Mouse (Mus musculus) heart, postnatal 0 days (tissue): Measurements from ENCODE around the gene Tk1. TPM values are rescaled to one million over a fixed set of nuclear protein-coding genes. Genes with fewer than 3 reads are reported as not detected.
A peak's percentile ranks its signal among the peaks of the same experiment; 100 is the strongest.

Experiments used
- ATAC-seq: fragments of 200-750 bp; cut with Nextera tagmentation; 2 replicates; pipeline ENCODE4 v1.8.0; 2017; ENCODE audit warnings: low read depth, moderate number of reproducible peaks, moderate library complexity; ENCODE audit not compliant: insufficient read depth
- DNase-seq: peaks from one replicate; pipeline ENCODE4 v3.0.0-alpha.2; 2016; ENCODE audit warnings: low spot score
- H3K27ac ChIP-seq: fragments of 300-500 bp; sonication (generic); 2 replicates; pipeline ENCODE4 v1.5.1; 2014; ENCODE audit warnings: low read depth, mild to moderate bottlenecking
- H3K27me3 ChIP-seq: fragments of 300-500 bp; sonication (generic); 2 replicates; pipeline ENCODE4 v1.6.1; 2014; ENCODE audit warnings: low read length, mixed read lengths; ENCODE audit not compliant: control insufficient read depth, insufficient read depth
- H3K36me3 ChIP-seq: fragments of 300-500 bp; sonication (generic); replicated peaks from 2 replicates; pipeline ENCODE4 v1.6.1; 2014; ENCODE audit warnings: low read length, mixed read lengths; ENCODE audit not compliant: control insufficient read depth, insufficient read depth
- H3K4me1 ChIP-seq: fragments of 300-500 bp; sonication (generic); 2 replicates; pipeline ENCODE4 v1.6.1; 2014; ENCODE audit warnings: antibody characterized with exemption; ENCODE audit not compliant: control insufficient read depth, insufficient read depth
- H3K4me2 ChIP-seq: fragments of 300-500 bp; sonication (generic); 2 replicates; pipeline ENCODE4 v1.6.1; 2014; ENCODE audit warnings: low read depth, mild to moderate bottlenecking, low read length, moderate library complexity
- H3K4me3 ChIP-seq: fragments of 300-500 bp; sonication (generic); 2 replicates; pipeline ENCODE4 v1.5.1; 2014; ENCODE audit warnings: low read depth, low read length
- H3K9ac ChIP-seq: fragments of 300-500 bp; sonication (generic); replicated peaks from 2 replicates; pipeline ENCODE4 v1.6.1; 2014; ENCODE audit warnings: low read depth, low read length, mixed read lengths
- H3K9me3 ChIP-seq: fragments of 300-500 bp; sonication (generic); replicated peaks from 2 replicates; pipeline ENCODE4 v1.6.1; 2016; ENCODE audit warnings: low read length; ENCODE audit not compliant: control insufficient read depth
- CTCF ChIP-seq: IDR thresholded peaks from 2 replicates; pipeline ENCODE4 v1.5.1; 2016; ENCODE audit warnings: antibody characterized with exemption, control low read depth, low read depth
- EP300 ChIP-seq: IDR thresholded peaks from 2 replicates; pipeline ENCODE4 v1.6.1; 2016; ENCODE audit warnings: antibody characterized with exemption, low read depth
- WGBS: fragments of 180-500 bp; shearing (Covaris S2); extraction: QIAGEN DNeasy Blood & Tissue Kit; methylation state at CpG from one replicate; pipeline ENCODE4 v1.1.7; 2014; 5-methylcytosine and 5-hydroxymethylcytosine counted together
- polyA plus RNA-seq: library from polyadenylated mRNA; unstranded; fragments of >200 nt; fragmentation: Nextera tagmentation; extraction: Ambion mirVana; gene quantifications from 2 replicates; pipeline ENCODE4 v1.2.1, GENCODE M21; 2015
- total RNA-seq: library from RNA; depleted of rRNA; stranded (reverse); fragments of >200 nt; gene quantifications from 2 replicates; pipeline ENCODE4 v1.2.3, GENCODE M21; 2014; ENCODE audit warnings: low replicate concordance

Gene Tk1
- total and polyA plus RNA-seq, 2 experiments from 2014 or later, result 41.4 to 103 TPM

DNA sequence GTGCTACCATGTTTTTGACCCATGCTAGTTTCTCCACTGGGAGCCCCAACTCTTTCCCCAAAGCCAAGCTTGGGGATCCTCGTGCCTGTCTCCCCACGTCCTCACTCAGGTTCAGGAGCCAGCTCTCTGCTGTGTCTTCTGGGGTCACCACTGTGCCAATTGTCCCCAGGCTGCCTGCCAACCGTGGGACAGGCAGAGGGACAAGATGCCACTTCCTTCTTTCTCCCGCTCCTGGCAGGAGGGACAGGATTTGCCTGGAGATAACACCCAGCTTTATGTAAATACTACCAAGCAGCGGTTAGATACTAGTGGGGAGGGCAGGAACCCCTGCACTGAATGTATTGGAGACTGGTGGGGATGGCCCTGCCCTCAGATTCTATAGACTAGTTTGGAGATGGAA is 12.0 kb downstream of the Tk1 start:
- Histone ChIP-seq H3K9me3 (no peaks in the 10 kb centered on the region), H3K4me1 (peaks cover 31% of the 10 kb centered on the region), H3K9ac (no peak overlapping the region), H3K4me3 (no peak overlapping the region), H3K27ac (peak overlapping the region; percentile 64), H3K4me2 (no peak overlapping the region), H3K27me3 (no peaks in the 10 kb centered on the region), H3K36me3 (peaks cover 47% of the 10 kb centered on the region)
- ATAC-seq (no peak), DNase-seq (no peak)
- TF ChIP-seq CTCF, result no peak
- no peak for TF ChIP-seq EP300
- WGBS, result 31% methylated on average over 5 of the region's 5 CpGs

DNA sequence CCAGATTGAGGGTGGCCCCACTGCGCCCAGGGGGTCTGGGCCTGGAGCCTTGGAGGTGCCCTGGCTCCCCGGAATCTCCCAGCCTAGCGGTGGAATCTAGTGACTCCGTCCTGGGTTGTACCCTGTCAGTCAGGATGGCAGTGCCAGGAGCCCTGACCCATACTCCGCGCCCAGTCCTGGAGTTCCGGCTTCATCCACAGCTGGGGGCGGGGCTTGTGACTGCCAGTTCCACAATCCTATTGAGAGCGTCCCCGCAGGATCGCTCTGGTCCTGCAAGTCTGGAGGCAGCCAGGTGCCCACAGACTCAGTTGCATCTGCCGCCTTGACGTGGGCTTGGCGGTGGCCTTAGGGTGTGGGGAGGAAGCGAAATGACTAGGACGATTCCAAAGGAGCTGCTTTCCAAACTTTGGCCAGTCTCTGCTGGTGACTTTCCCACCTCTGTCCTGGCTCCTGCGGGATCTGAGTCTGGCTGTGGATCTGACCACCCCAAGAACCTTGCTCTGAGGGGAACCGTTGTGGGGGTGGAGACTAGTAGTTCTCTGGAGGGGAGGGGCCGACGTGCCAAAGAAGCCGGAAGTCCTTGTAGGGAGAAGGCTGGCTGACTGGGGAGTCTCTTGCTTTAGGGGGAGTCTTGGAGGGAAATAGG is 15.4 kb downstream of the Tk1 start:
- under 1% methylated on average over 21 of the region's 21 CpGs for WGBS
- peak; percentile 89 for DNase-seq
- no peaks in the 10 kb centered on the region for H3K27me3 ChIP-seq
- H3K27ac ChIP-seq, result peak overlapping the region; percentile 83
- H3K4me3 ChIP-seq, result peak overlapping the region; percentile 97
- peak; percentile 89 for ATAC-seq
- H3K9ac ChIP-seq, result peak overlapping the region; percentile 83
- peak overlapping the region; percentile 100 for H3K4me2 ChIP-seq
- peaks cover 24% of the 10 kb centered on the region for H3K4me1 ChIP-seq
- H3K9me3 ChIP-seq, result no peaks in the 10 kb centered on the region
- TF ChIP-seq CTCF (peak; percentile 53), EP300 (no peak)
- H3K36me3 ChIP-seq, result peaks cover 31% of the 10 kb centered on the region

DNA sequence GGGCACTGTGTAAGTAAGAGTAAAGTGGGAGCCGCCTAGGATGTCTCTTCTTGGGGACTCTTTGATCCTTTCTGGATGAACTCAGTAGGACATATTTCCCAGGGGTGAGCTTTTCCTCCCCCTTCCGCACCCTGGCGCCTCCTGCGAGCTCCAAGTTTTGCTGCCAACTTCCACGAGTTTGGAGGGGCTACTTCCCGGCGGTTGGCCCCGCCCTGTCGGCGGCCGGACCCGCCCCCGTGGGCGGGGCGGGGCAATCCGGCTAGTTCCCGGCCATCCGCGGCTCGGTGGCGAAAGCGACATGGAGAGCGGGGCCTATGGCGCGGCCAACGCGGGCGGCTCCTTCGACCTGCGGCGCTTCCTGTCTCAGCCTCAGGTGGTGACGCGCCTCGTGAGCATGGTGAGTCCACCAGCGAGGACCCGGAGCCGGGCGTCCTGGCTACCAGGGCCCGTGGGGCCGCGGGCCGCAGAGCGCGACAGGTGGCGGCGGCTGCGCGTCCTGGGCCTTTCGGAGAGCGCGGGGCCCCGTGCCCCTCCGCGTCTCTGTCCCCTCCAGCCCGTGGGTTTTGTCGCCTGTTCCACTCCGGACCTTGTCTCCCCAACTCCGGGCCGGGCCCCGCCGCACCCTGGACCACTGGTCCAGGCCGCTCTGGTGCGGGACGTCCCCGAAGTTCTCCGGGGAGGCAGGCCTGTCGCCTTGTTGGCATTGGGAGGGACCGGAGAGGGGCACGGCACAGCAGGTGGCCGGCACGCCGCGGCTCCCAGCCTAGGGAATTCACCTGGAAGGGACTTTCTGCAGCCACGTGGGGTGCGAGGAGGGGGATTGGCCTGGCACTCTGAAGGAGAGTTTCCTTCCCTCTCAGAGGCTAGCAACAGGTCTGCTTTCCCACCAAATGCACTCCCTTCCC is 16.2 kb downstream of the Tk1 start, which contains the start of the genes Gm20708 and Syngr2:
Gene Gm20708, plus strand, starts transcription at position 262 of the 905 bp plus-strand sequence.
Gene Syngr2, plus strand, starts transcription at position 262 of the 905 bp plus-strand sequence.
- H3K4me3 ChIP-seq, result peak within 1 kb of the TSS; percentile 97
- H3K9ac ChIP-seq, result peak within 1 kb of the TSS; percentile 83
- H3K4me2 ChIP-seq, result peak within 1 kb of the TSS; percentile 100
- ATAC-seq (peak; percentile 80), DNase-seq (peak; percentile 67)
- peak within 1 kb of the TSS; percentile 83 for H3K27ac ChIP-seq
- H3K27me3 ChIP-seq, result no peaks in the 10 kb centered on the region
- under 1% methylated on average over 75 of the region's 75 CpGs for whole genome bisulfite sequencing
- TF ChIP-seq CTCF, result no peak
- TF ChIP-seq EP300, result no peak
- no peaks in the 10 kb centered on the region for H3K9me3 ChIP-seq
- peaks cover 25% of the 10 kb centered on the region for H3K36me3 ChIP-seq
- peaks cover 23% of the 10 kb centered on the region for H3K4me1 ChIP-seq

DNA sequence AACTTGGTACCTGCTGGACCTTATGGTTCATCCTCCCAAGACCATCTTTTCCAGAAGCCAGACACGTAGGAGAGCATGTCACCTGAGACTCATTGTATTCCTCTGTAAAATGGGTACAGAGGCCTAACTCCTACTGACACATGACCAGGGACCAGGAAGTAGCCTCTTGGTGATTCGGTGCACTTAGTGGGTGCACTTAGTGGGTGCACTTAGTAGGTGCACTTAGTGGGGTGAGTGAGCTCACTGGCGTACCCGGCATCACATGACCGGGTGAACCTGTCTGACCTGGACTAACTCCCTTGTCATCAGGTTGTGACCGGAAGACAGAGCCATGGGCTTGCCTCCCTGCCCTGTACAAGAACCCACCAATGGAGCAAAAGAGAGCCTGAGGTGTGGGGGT is 19.1 kb downstream of the Tk1 start:
- no peak for ATAC-seq
- WGBS, result 91% methylated on average over 6 of the region's 6 CpGs
- Histone ChIP-seq H3K27me3 (no peaks in the 10 kb centered on the region), H3K36me3 (no peaks in the 10 kb centered on the region), H3K9me3 (no peaks in the 10 kb centered on the region), H3K27ac (no peak overlapping the region), H3K4me3 (no peak overlapping the region), H3K4me1 (peaks cover 11% of the 10 kb centered on the region; the same call in 1 of the 2 replicates), H3K4me2 (no peak overlapping the region), H3K9ac (no peak overlapping the region)
- no peak for DNase-seq
- TF ChIP-seq CTCF (no peak), EP300 (no peak)

DNA sequence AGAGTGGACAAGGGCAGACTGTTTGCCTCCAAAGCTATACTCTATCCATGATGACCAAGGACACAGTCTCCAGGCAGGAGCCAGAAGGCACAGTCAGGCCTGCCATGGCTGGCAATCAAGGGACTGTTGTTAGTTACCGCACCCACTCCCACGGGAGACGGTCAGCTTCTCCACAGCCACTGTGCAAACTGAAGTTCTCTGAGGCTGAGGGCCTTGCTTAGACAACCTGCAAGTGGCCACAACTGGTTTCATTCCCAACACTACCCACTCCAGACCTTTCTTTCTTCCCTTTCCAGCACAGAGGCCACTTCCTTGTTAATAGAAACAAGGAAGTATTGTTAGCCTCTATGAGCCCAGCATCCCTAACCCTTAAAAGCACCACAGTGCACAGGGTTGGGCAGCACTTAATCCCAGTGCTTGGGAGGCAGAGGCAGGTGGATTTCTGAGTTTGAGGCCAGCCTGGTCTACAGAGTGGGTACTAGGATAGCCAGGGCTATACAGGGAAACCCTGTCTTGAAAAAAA is 22.7 kb downstream of the Tk1 start:
- H3K36me3 ChIP-seq, result no peaks in the 10 kb centered on the region
- TF ChIP-seq CTCF (no peak), EP300 (no peak)
- H3K4me2 ChIP-seq, result no peak overlapping the region
- H3K4me3 ChIP-seq, result no peak overlapping the region
- H3K27me3 ChIP-seq, result no peaks in the 10 kb centered on the region
- H3K9ac ChIP-seq, result no peak overlapping the region
- no peak for ATAC-seq
- no peaks in the 10 kb centered on the region for H3K4me1 ChIP-seq
- no peak overlapping the region for H3K27ac ChIP-seq
- no peak for DNase-seq
- 87% methylated on average over 3 of the region's 3 CpGs for WGBS
- H3K9me3 ChIP-seq, result no peaks in the 10 kb centered on the region
